Mouse (Mus musculus) megakaryocyte progenitor cell, adult 5-6 weeks (primary cell): ENCODE results near the gene Cd27. TPM values are rescaled to one million over a fixed set of nuclear protein-coding genes. Genes with fewer than 3 reads are reported as not detected.
A peak's percentile ranks its signal among the peaks of the same experiment; 100 is the strongest.

Experiments
- ATAC-seq: replicated peaks from 2 replicates; pipeline ENCODE4 v1.8.0; 2016; ENCODE audit warnings: mild to moderate bottlenecking, moderate TSS enrichment, inconsistent platforms; ENCODE audit not compliant: poor library complexity
- total RNA-seq, 2 experiments: library from RNA; stranded (forward) in 1 of 2; stranded (reverse) in 1 of 2; fragments of 157-497, 149-512 nt in 1 of 2; fragments of 200-1000 nt in 1 of 2; gene quantifications; 2 replicates each; pipeline versions ENCODE4 v1.2.3 to v1.2.4; 2015 to 2017

Cd27 gene
- total RNA-seq, 2 experiments from 2014 or later, result 28.9 to 60.2 TPM

DNA sequence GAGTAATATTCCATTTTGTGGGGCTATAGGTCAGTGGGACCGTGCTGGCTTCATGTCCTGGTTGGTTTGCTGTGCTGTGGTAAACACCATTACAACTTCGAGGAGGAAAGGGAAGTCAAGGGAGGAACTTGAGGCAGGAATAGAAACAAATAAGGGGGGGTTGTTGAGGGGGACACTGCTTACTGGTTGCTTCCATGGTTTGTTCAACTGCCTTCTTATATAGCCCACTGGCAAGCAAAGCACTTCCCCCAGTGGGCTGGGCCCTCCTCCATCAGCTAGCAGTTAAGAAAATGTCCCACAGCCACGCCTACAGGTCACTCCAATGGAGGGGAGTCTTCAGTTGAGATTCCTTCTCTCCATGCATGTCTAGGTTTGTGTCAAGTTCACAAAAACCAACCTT is 15.5 kb upstream of the Cd27 start:
- peak; percentile 69 for ATAC-seq

DNA sequence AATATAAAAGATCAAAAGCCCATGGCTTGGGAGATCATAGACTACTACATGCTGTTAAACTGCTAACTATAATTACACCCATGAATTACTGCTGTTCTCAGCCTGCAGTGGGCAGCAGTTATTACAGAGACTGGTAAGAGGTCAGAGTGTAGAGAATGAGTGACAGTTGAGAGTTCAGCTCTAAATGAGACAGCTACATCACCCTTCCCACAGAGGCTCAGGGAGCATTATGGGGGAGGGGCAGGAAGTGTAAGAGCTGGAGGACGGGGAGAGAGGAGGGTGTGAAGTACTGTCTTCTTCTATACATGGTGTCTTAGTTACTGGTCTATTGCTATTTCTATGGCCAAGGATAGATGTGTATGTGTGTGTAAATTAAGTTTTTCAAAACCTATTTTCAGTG is 7.7 kb upstream of the Cd27 start:
- ATAC-seq, result no peak

DNA sequence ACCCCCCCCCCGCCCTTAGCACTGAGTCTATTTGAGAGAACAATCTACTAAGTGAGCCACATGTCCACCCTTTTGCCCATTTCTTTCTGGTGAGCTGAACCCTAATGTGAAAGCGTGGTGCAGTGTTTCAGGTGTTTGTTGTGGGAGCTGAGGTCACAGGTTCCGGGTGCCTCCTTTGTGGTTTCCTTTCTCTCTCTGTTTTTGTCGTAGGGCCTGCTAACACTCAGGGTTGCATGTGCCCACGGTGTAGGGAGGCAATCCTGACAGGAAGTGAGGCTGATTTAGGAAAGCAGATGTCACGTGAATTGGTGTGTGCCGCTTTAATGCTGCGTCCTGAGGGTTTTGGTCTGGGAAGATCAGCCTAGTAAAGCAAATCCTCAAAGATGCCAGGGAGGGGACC is 4.8 kb upstream of the Cd27 start:
- peak; percentile 37 for ATAC-seq

DNA sequence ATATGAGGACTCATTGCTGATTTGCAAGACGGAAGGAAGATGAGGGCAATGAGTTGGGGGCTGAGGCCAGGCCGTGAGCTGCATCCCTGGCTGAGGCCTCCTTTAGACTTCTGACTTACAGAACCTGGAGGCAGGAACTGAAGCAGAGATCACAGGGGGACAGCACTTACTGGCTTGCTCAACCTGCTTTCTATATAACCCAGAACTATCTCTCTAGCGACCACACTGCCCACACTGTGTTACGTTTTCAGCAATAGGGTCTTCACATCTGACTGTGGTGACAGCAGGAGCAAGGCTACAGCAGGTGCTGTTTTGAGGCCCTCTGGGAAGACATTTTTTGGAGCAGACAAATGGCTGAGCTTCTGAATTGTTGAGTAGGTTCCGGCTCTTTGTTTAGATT is 3.8 kb upstream of the Cd27 start:
- ATAC-seq, result no peak

DNA sequence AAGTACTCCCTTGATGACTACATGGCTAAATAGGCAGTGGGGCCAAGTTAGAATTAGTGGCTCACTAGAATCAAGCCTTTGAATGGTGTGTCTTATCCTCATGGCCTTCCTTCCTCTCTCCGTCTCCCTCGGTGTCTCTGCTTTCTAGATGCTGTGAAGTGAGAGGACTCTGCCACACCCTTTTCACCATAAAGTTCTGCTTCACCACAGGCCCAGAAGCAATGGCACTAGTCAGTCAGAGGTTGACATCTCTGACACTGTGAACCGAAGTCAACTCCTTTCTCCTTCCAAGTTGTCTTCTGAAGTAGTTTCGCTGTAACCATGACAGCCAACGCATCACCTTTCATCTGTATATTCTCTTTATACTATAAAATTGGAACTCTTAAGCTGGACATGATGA is 2.7 kb upstream of the Cd27 start:
- no peak for ATAC-seq

DNA sequence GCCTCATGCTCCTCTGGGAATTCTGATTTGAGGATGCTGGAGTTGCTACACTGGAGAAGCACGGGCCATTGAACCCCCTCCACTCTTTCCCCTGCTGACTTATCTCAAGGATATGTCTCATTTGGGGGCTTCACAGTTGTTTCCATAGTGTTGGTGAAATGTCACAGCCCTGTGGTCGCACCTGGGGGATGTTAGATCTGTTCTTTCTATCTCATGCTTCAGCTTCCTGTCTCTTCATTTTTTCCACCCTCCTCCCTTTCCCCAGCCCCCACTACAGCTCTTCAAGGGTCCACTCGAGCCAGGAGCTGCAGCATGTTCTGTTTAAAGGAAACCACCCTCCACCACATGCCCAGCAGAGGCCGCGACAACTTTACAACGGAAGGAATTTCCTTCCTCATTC is 1.6 kb upstream of the Cd27 start:
- peak; percentile 24; the same call in 1 of the 2 replicates for ATAC-seq

DNA sequence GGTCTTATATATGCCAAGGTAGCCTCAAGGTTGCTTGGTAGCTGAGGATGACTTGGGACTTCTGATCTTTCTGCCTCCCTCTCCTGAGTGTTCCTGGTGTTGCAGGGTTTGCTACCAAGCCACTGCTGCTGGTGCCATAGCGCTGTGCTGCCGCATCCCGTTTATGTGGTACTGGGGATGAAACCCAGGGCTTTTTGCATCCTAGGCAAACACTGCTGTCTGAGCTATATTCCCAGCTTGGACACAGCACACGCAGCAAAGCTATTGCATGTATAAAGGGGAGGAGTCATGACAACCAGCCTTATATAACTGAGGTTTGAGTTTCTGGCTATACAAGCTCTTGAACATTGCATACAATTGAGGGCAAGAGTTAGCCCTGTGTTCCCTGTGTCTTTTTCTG is 611 bp upstream of the Cd27 start:
- ATAC-seq, result peak; percentile 16; the same call in 1 of the 2 replicates

DNA sequence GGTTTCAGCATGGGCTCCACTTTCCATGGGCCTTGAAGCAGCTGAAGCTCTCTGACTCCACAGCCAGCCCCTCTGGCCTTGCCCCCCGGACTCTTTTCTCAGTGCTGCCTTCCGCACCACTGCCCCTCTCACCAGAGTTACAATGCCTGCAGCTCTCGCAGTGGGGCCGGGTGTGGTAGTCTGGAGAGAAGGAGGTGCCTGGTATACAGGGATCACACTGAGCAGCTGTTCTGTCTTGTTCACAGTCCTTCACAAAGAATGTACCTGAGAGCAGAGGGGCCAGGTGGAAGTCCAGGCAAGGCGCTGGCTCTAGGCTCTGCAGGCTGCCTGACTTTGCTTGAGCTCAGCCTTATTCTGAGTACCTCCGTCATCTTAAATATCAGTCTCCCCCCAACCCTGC is 469 bp downstream of the Cd27 start:
- ATAC-seq, result no peak

DNA sequence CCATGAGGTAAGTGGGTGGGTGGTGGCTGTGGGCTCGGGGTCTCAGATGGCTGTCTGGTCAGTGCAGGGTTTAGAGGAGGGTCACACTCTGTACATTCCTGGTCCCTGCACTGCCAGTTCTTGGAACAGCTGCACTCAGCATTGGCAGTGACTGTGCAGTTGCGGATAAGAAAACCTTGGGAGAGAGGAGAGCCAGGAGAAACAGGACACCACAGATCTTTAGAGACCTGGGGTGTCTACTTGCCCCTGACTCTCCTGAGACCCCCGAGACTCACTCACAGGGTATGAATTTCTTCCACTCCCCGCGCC is 2.3 kb downstream of the Cd27 start:
- no peak for ATAC-seq

DNA sequence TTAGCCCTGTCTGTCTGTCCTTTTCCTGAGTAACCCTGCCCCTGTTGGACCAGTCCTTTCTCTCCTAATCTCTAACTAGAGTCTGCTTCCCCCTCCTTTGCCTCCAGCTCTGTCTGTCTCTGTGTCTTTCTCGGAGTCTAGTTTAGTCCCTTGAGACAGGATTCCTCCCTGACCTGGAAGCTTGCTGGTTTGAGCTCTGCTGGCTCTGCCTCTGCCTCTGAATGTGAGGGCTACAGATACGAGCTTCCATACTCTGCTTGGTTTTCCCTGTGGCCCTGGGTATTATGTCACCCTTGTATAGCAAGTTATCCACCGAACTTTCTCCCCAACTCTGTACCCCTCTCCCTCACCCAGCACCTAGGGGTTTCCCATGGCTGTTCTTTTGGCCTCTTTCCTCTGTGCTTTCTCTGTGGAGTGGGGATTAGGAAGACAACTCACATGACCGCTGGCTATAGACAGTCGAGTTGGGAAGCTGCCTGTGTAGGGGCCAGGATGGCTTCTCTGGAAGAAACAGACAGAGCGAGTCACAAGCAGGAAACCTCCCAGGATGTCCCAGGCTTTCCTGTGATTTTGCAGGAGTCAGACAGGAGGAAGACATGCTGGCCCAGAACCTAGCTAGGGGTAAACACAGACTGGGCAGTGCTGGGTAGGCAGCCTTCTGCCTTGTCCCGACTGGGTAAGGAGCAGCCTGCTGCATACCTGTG is 2.8 kb downstream of the Cd27 start:
- no peak for ATAC-seq

DNA sequence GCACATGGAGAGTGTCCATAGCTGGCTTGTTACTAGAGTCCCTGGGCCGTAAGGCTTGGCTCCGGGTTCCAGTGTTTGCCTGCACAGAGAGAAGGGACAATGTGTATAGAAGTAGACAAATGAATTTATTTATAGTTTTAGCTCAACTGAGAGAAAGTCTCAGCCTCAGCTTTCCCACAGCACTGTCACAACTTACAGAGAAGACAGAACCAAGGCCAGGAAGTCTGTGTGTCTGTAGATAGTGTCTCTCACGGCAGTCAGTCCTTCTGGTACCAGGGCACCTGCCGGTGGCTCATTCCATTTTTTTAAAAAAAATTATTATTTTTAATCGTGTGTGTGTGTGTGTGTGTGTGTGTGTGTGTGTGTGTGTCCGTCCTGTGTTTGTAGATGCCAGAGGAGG is 4.3 kb downstream of the Cd27 start:
- peak; percentile 16; the same call in 1 of the 2 replicates for ATAC-seq

DNA sequence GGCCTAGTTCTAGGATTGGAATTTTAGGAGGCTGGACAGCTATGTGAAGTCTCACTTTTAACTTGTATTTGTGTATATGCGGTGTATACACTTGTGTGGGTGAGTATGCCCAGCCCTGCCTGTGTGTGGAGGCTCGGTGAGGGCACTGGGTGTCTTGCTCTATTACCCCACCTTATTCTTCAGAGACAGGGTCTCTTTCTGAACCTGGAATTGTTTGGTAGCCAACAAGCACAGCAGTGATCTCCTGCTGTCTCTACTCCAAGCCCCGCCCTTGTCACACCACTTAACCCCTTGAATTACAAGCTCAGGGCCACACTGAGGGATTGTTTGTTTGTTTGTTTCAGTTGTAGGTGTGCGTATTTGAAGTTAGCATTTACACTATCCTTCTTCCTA is 4.8 kb downstream of the Cd27 start:
- peak; percentile 27; the same call in 1 of the 2 replicates for ATAC-seq

DNA sequence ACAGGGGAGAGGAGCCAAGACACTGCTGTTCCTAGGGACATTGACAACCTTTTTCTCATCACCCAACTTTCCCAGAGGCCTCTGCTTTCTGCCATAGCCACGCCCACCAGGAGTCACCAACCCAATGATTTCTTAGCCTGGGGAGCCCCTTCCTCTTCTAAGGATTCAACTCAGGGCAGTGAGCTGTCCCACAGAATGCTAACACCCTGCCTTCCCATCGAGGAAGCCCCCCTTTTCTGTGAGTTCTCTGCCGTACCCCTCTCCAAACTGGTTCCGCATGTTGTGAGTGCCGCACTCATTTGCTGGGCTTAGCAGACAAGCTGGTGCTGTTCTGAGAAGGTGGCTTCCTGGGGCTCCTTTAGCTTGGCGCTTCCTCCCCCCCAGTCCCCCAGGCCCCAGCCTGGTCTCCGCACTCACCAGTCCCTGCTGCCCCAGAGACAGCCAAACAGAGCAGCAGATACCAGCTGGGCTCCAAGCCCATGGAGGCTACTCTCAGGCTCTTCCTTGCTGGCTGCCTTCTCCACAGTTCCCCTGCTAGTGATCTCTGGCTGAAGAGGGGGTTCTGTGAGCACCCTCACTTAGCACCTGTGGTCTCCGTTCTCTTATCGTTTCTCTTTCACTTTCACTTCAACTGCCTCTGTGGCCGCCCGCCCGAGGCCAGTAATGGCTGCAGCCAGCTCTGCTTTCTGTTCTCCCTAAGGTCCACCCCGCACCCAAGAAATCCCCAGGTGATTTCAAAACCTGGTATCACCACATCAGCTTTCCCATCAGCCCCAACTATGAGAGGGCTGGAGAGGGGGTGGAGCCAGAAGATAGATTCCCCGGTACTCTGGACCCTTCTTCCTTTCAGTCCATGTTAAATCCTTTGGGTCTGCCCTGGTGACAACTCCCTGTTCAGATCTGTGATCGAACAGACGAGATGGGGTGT is 5.4 kb downstream of the Cd27 start, which contains the start of gene Tapbpl:
Gene Tapbpl (minus strand): TSS at position 744 of the 928 bp plus-strand sequence.
- ATAC-seq, result peak; percentile 69

DNA sequence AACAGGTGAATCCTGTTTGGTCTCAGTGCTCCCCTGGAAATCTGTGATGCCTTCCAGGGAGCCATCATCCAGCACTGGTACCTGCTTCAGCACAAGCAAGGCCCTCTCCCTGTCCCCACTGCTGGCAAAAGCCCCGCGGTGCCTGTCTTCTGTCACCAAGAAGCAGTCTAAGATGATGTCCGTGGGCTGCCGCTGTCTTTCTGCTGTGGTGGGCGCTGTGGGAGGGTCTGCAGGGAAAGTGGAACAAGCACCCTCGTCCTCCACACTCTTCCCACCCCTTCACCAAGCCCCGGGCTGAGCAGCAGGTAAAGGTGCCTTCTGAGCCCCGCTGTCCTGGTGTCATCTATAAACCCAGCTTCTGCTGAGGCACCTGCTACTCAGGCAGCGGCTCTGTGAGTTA is 6.2 kb downstream of the Cd27 start:
- no peak for ATAC-seq

DNA sequence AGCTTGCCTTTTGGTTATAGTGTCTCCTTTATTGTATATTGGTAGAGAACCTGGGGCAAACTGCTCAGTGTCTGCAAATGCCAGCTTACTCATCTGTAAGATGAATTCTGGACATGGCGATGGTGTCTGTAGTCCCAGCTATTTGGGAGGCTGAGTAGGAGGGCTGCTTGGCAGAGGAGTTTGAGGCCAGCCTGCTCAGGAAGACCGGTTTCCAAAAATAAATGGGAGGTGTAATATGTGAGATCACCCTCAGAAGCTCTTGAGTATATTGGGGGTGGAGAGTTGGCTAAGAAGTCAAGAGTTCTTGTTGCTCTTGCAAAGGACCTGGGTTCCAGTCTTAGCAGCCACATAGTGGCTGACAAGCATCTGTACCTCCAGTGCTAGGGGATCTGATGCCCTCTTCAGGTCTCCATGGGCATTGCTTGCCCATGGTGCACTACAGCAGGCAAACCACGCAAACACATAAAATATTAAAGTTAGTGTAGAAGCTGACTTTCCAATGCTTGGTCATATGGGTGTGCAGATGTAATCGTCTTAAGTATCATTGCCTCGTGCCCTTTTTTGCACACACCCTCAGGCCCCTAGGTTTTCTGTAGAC is 11.2 kb downstream of the Cd27 start:
- ATAC-seq, result peak; percentile 83

DNA sequence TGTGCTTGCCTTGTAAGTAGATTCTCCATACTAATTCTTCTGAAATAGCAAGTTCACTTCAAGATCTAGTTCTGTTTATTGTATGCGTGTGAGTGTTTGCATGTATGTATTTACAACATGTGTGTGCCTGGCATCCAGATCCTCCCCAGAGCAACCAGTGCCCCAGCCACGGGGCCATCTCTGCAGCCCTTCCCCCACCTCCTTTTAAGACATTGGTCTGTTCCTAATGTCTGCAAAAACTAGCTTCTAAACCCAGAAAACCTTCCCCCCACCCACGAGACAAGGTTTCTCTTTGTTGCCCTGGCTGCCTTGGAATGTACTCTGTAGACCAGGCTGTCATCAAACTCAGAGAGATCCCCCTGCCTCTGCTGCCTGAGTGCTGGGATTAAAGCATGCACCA is 14.2 kb downstream of the Cd27 start:
- ATAC-seq, result no peak

DNA sequence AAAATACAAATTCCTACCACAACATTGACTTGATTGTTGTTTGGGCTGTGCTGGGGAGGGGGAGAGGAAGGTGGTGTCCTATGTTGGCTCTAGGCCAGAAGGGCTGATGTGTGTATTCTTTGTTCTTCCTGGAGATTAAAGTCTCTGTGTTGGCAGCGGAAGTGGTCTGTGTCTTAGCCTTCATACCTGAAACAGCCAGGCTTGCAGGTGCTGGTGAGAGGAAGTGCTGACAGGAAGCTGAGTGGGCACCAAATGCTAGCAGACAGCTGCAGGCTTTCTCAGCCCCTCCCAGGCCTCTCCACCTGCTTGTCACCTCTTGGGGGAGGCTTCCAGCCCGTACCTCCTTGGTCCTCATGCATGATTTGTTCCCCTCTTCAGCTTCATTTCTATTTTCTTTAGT is 14.7 kb downstream of the Cd27 start:
- ATAC-seq, result no peak

DNA sequence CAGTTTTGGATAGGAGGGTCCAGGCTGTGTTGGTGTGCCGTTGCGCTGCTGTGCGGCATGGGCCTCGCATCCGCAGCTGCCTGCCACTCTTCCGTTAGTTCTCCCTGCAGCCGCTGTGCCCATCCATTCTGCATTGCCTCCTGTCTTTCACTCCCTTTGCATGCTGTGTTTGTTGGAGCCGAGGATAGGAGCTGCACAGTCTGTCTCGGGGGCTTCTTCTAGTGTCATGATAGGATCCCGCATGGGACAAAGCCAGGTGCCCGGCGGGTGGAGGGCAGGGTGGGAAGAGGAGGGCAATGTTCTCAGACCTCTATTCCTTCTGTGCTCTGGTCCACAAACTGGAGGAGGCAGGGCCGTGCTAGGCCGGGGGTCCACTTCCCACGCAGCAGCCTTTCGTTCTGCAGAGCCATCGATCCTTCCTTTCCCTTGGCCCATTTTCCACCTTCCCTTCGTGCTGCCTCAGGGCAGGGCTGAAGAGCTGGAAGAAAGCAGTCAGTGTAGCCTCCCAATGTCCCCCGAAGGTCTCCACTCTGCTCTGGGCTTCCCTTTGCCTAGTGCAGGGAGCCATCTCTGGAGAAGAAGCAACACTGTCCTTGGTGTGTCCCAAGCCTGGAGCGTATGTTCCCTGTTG is 15.6 kb downstream of the Cd27 start:
- ATAC-seq, result no peak

DNA sequence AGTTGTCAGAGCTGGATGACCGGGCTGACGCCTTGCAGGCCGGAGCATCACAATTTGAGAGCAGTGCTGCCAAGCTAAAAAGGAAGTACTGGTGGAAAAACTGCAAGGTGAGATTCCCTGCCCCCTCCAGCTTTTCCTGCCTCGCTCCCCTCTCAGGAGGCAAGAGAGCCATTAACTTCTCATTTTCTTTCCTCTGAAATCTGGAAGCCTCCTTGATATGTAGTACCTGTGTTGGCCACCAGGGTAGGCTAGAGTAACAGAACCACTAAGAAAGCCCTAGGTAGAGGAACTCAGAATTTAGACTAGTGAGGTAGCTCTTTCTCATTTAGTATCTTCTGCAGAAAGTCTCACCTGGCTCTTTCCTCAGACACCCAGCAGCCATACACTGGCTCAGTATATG is 17.8 kb downstream of the Cd27 start:
- ATAC-seq, result peak; percentile 38

DNA sequence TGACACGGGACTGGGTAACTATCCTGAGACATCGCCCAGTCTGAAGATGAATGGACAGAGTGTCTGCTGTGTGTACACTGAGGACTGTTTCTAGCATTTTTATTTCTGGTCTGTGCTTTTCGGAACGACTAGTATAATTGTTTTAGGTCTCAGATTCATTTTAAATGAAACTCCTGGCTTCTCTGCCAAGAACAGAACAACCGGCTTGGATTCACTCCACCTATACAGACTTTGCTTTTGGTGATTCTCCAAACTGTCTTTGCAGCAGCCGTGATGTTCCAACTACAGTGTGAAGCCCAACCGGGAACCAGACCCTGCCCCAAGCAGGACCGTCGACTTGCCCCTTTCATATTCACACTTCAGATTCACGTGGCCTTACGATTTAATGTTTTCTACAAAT is 18.9 kb downstream of the Cd27 start:
- no peak for ATAC-seq

DNA sequence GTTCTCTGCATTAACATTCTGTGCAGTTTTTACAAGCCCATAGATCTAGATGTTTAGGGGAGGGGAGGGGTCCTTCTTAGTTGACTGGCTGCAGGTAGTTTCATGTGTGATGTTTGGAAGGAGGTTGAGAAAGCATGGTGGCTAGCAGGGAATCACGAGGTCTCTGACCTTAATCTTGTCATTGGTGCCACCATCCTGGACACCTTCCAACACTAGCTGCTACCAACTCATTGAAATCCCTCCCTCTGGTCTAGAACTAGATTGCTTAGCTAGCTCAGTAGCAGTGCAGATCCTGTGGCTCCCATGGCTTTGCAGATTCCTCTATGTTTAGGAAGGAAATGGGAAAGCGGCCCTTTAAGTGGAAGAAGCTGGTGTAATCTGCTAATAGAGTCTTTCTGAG is 19.9 kb downstream of the Cd27 start:
- ATAC-seq, result no peak
